Mouse (Mus musculus) kidney, adult 2 months (tissue): Measurements from ENCODE around the gene Nrip1. TPM values are rescaled to one million over a fixed set of nuclear protein-coding genes. Genes with fewer than 3 reads are reported as not detected.

Experiments
- DNase-seq: peaks from one replicate; pipeline ENCODE4 v3.0.0; 2021
- H3K27ac ChIP-seq: fragments of 200-500 bp; 2 replicates; pipeline ENCODE4 v1.5.1; 2012; ENCODE audit warnings: low read depth, low read length, control low read depth, inconsistent platforms; ENCODE audit not compliant: insufficient read depth
- H3K27me3 ChIP-seq: fragments of 200-500 bp; replicated peaks from 2 replicates; pipeline ENCODE4 v1.6.1; 2012; ENCODE audit warnings: mild to moderate bottlenecking, moderate library complexity, low read length, inconsistent platforms; ENCODE audit not compliant: control insufficient read depth, insufficient read depth
- H3K36me3 ChIP-seq: fragments of 200-500 bp; 2 replicates; pipeline ENCODE4 v1.6.1; 2012; ENCODE audit warnings: mild to moderate bottlenecking, moderate library complexity, low read length, inconsistent platforms; ENCODE audit not compliant: control insufficient read depth, insufficient read depth
- H3K4me1 ChIP-seq: fragments of 200-500 bp; 2 replicates; pipeline ENCODE4 v1.6.1; 2011; ENCODE audit warnings: low read length; ENCODE audit not compliant: control insufficient read depth, insufficient read depth
- H3K4me3 ChIP-seq: fragments of 200-500 bp; 2 replicates; pipeline ENCODE4 v1.5.1; 2011; ENCODE audit warnings: mild to moderate bottlenecking, low read depth, low read length, control low read depth; ENCODE audit not compliant: insufficient read depth
- CTCF ChIP-seq: fragments of 200-500 bp; conservative IDR thresholded peaks from 2 replicates; pipeline ENCODE4 v1.5.1; 2011; ENCODE audit warnings: low read depth, mild to moderate bottlenecking, control low read depth, low read length, moderate library complexity, mixed read lengths; ENCODE audit not compliant: insufficient read depth, insufficient read length
- POLR2A ChIP-seq: fragments of 200-500 bp; IDR thresholded peaks from one replicate; pipeline ENCODE4 v1.6.1; 2011; ENCODE audit warnings: low read depth, low read length, control low read depth
- WGBS: fragments of 180-500 bp; shearing (Covaris S2); methylation state at CpG from one replicate; pipeline ENCODE4 v1.1.7; 2018; 5-methylcytosine and 5-hydroxymethylcytosine counted together
- polyA plus RNA-seq: library from polyadenylated mRNA; depleted of rRNA; stranded (reverse); fragments of >200 nt; gene quantifications from 2 replicates; pipeline ENCODE4 v1.2.3, GENCODE M21; 2012

The Nrip1 gene
- polyA plus RNA-seq, 1 experiment, result 7.1 TPM

- Histone ChIP-seq H3K36me3 (no peaks in the 10 kb centered on the region), H3K27me3 (no peaks in the 10 kb centered on the region), H3K4me3 (no peak overlapping the region), H3K27ac (no peak overlapping the region), H3K4me1 (peaks cover 20% of the 10 kb centered on the region)
- 81% methylated on average over 12 of the region's 12 CpGs for WGBS
- DNase-seq, result no peak
- TF ChIP-seq CTCF (no peak), POLR2A (no peak)
These were observed 16.5 kb downstream of the Nrip1 start for GRCm38 (mm10) chr16:76357155-76357554.

DNA sequence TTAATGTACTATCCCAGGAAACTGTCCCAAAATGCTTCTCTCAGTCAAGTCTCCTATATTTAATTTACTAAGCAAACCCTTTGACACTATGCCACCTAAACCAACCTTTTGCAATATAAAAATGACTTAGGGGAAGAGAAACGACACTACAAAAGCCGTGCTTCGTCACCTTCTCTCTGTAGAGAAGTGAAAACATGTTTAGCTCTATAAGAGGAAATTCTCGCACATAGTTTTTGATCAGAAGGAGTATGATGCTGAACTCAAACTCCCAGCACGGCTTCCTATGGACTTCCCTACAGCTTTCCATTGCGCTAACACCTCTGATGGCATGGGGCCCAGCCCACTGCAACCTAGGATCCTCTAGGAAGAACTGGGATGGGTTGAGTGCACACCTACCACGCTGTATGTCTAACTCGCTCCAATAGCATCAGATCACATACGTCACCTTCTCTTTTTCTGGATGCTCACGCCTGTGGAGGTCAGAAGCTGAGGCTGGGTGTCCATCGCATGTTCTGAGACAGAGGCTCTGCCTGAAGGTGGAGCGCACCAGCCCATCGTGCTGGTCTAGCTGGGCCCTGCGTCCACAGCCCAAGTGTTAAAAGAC, 17.6 kb downstream of the Nrip1 start:
- WGBS, result 87% methylated on average over 14 of the region's 14 CpGs

GRCm38 (mm10) chr16:76355267-76355666, 18.4 kb downstream of the Nrip1 start:
- no peak overlapping the region for H3K27ac ChIP-seq
- no peaks in the 10 kb centered on the region for H3K27me3 ChIP-seq
- peaks cover 29% of the 10 kb centered on the region for H3K4me1 ChIP-seq
- 59% methylated on average over 5 of the region's 5 CpGs for WGBS
- no peak overlapping the region for H3K4me3 ChIP-seq
- no peak for DNase-seq
- TF ChIP-seq CTCF (no peak), POLR2A (no peak)
- no peaks in the 10 kb centered on the region for H3K36me3 ChIP-seq

More for the DNA sequence above, 17.6 kb downstream of the Nrip1 start:
- Histone ChIP-seq H3K4me1 (peaks cover 24% of the 10 kb centered on the region), H3K27ac (no peak overlapping the region), H3K27me3 (no peaks in the 10 kb centered on the region), H3K4me3 (no peak overlapping the region), H3K36me3 (no peaks in the 10 kb centered on the region)
- no peak for TF ChIP-seq POLR2A
- TF ChIP-seq CTCF, result no peak
- DNase-seq, result no peak

- Histone ChIP-seq H3K27me3 (no peaks in the 10 kb centered on the region), H3K4me1 (peaks cover 29% of the 10 kb centered on the region), H3K27ac (no peak overlapping the region), H3K4me3 (no peak overlapping the region), H3K36me3 (no peaks in the 10 kb centered on the region)
- DNase-seq, result no peak
- no peak for TF ChIP-seq CTCF
- TF ChIP-seq POLR2A, result no peak
- 46% methylated on average over 3 of the region's 3 CpGs for WGBS
These were observed 18.8 kb downstream of the Nrip1 start for GRCm38 (mm10) chr16:76354841-76355240.

GRCm38 (mm10) chr16:76354289-76354688, 19.3 kb downstream of the Nrip1 start:
- TF ChIP-seq POLR2A, result no peak
- TF ChIP-seq CTCF, result no peak
- H3K27me3 ChIP-seq, result no peaks in the 10 kb centered on the region
- no peak overlapping the region for H3K4me3 ChIP-seq
- 46% methylated on average over 7 of the region's 7 CpGs for WGBS
- no peaks in the 10 kb centered on the region for H3K36me3 ChIP-seq
- peaks cover 34% of the 10 kb centered on the region for H3K4me1 ChIP-seq
- DNase-seq, result no peak
- no peak overlapping the region for H3K27ac ChIP-seq

DNA sequence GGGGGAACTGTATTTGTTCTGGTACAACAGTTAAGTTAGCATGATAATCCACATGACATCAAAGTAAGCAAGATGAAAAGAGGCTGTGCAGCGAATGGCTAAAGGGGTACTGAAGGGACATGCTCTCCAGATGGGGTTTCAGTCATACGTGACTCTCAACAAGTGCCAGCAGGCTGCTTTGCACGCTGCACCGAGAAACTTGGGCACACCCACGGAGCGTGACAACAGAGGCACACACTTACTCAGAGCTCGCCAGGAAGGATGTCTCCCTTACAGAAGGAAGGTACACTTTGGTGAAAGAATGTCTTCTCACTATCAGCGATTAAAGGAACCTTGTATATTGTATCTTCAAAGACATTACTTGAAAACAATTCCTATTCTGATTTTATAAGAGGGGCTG, 22.7 kb downstream of the Nrip1 start:
- no peak for DNase-seq
- Histone ChIP-seq H3K4me1 (peaks cover 37% of the 10 kb centered on the region), H3K27me3 (no peaks in the 10 kb centered on the region), H3K4me3 (no peak overlapping the region), H3K27ac (no peak overlapping the region), H3K36me3 (no peaks in the 10 kb centered on the region)
- 53% methylated on average over 8 of the region's 8 CpGs for WGBS
- TF ChIP-seq CTCF (no peak), POLR2A (no peak)

GRCm38 (mm10) chr16:76349053-76349452, 24.6 kb downstream of the Nrip1 start:
- Histone ChIP-seq H3K36me3 (no peaks in the 10 kb centered on the region), H3K4me1 (peaks cover 38% of the 10 kb centered on the region), H3K27me3 (no peaks in the 10 kb centered on the region), H3K4me3 (no peak overlapping the region), H3K27ac (no peak overlapping the region)
- peak; percentile 55 for DNase-seq
- TF ChIP-seq CTCF (no peak), POLR2A (no peak)
- WGBS, result 39% methylated on average over 11 of the region's 11 CpGs
